In genomic region chr6:88369851-88370635, GRCm38 (mm10) we compare ENCODE assay signal across 8 mouse cellular contexts.
DNase-seq lines count a peak whose midpoint lies in the region; ATAC-seq lines count a peak whose summit lies in the region.

No protein-coding gene starts in this region.

- peaks cover 12% of the 10 kb centered on the region for H3K4me1 ChIP-seq in kidney, embryonic 15.5 days

- peak; percentile 74 for ATAC-seq in kidney, embryonic 15.5 days (replicated peaks; ENCODE audit: low FRiP score)

- H3K27ac ChIP-seq in kidney, embryonic 15.5 days: peak overlapping the region; percentile 52; the same call in 1 of the 2 replicates

- H3K9me3 ChIP-seq in kidney, embryonic 15.5 days (replicated peaks): no peaks in the 10 kb centered on the region

- no peaks in the 10 kb centered on the region for H3K36me3 ChIP-seq in kidney, embryonic 15.5 days

- H3K27me3 ChIP-seq in kidney, embryonic 15.5 days: no peaks in the 10 kb centered on the region

- H3K4me2 ChIP-seq in kidney, embryonic 15.5 days: no peak overlapping the region

- WGBS in kidney, embryonic 15.5 days: 29% methylated on average over 8 of the region's 8 CpGs

- DNase-seq in cerebellum, postnatal 10 days: peak; percentile 31 to 41
- DNase-seq in cerebellum, adult 9-11 months: no peak
- DNase-seq in urinary bladder, postnatal 14 days (ENCODE audit: low spot score): peak; percentile 47
- DNase-seq in urinary bladder, adult 2 months (ENCODE audit: low spot score): no peak
- peak; percentile 42 for DNase-seq in ovary, adult 18-20 months (ENCODE audit: low spot score)
- no peak for DNase-seq in thymus, postnatal 36 days
- DNase-seq in T-cell, adult 2 months (ENCODE audit: low spot score): no peak

- H3K4me3 ChIP-seq in kidney, embryonic 15.5 days (replicated peaks): no peak overlapping the region

- H3K9ac ChIP-seq in kidney, embryonic 15.5 days: no peak overlapping the region

Comparison
In these comparisons a context has a peak if more than half of its experiments do, and no peak if none do; other contexts are left out.
1. DNase-seq: peak in cerebellum, postnatal 10 days (2 of 2), urinary bladder, postnatal 14 days (single experiment) and ovary, adult 18-20 months (single experiment); none in cerebellum, adult 9-11 months (single experiment), urinary bladder, adult 2 months (single experiment), thymus, postnatal 36 days (0 of 2) and T-cell, adult 2 months (single experiment).